Mouse (Mus musculus): ENCODE data around the gene Tfrc.
"Not testable (repeated sequence)": the region's sequence is repeated elsewhere in the genome, so short reads cannot be mapped to it uniquely, and the experiment has no call there.

Tfrc gene

DNA sequence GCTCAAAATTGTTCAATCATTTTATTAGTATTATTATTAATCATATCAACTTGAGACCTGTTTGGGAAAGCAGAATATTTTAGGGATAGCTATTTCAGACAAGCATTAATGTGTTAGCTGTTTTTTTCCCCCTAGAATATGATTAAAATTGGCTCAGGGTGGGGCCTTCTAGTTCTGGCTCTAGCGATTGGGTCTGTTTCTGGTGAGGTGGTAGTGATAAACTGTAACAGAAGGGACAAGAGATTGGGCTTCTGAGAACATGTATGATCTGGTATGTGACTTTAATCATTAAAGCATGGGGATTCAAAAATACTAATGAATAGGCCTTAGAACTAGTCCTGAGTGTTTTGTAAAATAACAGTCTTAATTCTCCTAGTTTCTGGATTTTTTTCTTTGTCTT, 3.3 kb downstream of the Tfrc start:
- DNase-seq (ENCODE audit: low spot score), result no peak

DNA sequence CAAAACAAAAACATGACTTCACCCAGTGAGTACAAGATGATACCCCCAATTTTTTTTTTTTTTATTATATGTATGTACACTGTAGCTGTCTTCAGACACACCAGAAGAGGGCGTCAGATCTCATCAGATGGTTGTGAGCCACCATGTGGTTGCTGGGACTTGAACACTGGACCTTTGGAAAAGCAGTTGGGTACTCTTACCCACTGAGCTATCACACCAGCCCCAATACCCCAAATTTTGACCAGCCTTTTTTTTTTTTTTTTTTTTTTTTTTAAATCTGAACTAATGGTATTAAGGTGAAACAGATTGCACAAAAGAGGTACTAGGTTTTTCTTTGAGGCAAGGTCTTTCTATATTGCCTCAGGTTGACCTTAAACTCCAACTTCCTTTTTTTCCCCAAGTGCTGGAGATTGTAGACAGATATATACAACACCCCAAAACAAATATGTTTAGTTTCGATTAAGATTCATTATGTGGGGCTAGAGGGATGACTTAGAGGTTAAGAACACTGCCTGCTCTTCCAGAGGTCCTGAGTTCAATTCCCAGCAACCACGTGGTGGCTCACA, 4.6 kb downstream of the Tfrc start:
- DNase-seq (ENCODE audit: low spot score), result no peak

DNA sequence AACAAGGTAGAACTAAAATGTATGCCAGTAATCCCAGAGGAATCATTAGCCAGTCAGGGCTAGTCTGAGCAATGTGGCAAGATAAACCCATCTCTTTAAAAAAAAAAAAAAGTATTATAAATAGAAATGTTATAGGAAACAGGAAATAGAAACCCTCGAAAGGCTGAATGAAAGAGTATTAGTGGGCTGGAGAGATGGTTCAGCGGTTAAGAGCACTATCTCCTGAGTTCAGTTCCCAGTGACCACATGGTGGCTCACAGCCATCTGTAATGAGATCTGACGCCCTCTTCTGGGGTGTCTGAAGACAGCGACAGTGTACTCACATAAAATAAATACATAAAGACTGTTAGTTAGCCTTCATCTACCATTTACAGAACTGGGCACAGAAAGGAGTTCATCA, 5.3 kb downstream of the Tfrc start:
- DNase-seq (ENCODE audit: low spot score), result no peak

DNA sequence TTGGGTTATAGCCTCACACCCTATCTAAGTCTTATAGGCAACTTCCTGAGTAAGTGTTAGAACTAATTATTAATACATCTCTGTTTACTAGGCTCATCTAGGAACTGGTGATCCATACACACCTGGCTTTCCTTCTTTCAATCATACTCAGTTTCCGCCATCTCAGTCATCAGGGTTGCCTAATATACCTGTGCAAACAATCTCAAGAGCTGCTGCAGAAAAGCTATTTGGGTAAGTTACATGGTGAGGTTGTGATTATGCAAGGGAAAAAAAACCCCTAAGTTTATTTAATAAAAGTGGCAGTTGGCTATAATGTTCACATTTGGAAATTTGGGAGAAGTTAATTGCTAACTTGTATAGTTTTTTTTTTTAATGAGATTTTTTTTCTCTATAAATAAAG, 10.2 kb downstream of the Tfrc start:
- no peak for DNase-seq (ENCODE audit: low spot score)

DNA sequence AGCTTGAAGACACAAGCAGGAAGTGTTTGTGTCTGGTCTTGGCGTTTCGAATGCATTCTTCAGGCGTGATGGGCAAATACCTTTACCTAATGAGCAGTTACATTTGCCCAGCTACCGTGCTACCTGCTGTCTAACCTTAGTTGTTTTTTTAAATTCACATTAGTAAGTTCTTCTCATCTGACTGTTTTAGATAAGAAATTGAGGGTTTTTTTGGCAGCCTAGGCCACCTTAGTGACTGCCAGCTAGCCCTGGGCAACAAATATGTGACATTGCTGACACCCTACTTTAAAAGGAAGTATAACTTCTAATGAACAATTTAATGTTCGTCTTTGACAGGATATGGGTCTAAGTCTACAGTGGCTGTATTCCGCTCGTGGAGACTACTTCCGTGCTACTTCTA, 19.4 kb downstream of the Tfrc start:
- no peak for DNase-seq (ENCODE audit: low spot score)

DNA sequence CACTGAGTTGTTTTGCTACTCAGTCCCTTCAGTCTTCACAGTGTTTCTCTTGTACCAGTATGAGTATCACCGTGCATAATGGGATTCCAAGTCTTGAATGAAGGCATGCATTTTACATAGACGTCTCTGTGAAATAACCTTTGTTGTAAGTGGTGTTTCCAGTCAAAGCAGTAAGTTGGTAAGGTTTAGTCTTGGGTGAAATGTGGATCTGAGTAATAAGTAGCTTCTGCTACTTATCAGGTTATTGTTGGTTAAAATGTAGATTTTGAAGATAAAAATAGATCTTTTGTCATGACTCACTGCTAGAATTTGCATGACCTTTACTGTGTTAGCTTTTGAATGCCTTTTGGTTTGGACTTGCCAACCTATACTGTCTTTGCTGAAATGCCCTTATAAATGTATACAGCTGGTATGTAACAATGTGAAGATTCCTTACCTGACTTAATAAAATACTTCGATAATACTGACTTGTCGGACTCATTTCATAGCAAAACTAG, 23.7 kb downstream of the Tfrc start:
- DNase-seq (ENCODE audit: low spot score), result no peak

DNA sequence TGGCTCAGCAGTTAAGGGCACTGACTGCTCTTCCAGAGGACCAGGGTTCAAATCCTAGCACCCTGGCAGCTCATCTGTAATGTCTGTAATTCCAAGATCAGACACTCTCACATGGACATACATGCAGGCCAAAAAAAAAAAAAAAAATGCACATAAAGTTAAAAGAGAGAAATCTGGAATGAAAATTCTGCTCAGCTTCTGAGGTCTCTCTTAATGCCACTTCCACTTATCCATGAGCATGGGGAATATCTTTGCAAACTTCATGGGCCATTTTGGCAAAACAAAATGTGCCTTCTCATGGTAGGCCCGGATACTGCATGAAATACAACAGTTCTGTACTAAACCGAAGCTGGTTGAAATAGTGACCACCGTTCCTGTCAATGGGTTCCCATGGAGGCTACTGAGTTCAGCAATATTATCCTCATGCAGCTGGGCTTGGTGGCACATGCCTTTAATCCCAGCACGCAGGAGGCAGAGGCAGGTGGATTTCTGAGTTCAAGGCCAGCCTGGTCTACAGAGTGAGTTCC, 24.8 kb downstream of the Tfrc start:
- no peak for DNase-seq (ENCODE audit: low spot score)

DNA sequence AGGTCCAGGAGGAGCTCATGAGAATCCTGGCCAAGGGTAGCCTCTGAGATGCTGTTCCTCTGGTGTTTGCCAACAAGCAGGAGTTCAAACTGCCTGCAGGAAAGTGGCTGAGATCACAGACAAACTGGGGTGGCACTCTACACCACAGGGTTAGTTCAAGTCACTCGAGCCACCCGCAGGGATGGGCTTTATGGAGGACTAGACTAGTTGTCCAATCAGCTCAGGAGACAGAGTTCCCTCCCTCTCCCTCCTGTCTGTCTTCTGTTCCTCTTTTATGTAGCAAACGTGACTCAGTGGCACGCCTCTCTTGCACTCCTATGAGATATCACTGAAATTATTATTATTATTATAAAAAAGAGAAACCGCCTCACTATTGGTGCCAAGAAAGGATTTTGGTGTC, 25.5 kb downstream of the Tfrc start:
- no peak for DNase-seq (ENCODE audit: low spot score)

DNA sequence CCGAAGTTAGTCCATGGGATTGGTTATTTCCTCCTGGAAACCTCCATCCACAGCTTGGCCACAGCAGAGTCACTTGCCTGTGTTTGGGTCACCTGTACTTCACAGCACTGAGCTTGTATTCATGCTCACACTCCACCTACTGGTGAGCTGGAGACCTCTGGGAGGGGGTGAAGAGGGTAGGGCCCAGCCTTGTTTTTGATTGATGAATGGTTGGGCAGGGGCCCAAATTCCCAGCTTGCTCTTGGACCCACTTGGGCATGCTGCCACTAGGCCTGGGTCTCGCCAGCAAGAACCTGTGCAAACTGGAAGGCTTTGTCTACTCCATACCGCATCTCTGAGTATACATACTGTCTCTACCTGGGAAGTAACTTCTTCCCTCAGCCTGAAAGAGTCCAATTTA, 26.6 kb downstream of the Tfrc start:
- DNase-seq (ENCODE audit: low spot score), result no peak

DNA sequence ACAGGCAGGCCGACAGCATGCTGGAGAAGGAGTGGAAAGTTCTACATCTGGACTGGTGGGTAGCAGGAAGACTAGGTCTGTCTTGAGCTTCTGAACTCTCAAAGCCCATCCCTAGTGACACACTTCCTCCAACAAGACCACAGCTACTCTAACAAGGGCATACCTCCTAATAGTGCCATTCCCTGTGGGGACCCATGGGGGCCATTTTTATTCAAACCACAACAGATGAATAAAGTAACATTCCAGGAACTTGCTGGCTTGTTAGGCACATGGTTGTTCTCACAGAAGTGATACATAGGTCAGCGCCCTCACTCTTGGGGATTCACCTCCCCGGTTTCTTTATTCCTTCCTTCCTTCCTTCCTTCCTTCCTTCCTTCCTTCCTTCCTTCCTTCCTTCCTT, 27.6 kb downstream of the Tfrc start:
- no peak for DNase-seq (ENCODE audit: low spot score)

DNA sequence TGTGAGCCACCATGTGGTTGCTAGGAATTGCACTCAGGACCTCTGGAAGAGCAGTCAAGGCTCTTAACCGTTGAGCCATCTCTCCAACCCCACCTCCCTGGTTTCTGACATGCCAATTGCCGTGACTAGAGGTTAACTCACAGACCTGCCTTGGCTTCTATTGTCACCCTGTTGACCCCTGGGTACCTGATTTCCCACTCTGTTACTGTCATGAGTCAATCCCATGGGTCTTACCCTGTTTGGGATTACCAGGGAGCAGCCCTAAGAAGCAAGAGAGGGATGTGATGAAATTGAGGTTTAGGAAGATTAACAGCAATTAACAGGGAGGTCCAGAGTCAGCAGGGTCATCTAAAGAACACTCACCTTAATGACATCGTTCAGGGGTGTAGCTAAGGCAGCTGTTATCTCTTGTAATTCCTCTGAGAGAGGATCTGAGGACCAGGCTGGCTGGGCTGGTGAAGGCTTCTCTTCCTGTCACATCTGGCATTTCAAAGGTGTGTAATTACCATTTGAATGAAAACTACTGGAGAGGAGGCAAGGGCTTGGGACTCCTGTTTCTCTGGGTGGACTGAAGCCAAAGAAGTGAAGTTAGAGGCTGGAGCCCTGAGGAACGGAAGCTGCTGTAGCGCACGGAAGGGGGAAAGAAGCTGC, 28.3 kb downstream of the Tfrc start:
- DNase-seq (ENCODE audit: low spot score), result no peak

DNA sequence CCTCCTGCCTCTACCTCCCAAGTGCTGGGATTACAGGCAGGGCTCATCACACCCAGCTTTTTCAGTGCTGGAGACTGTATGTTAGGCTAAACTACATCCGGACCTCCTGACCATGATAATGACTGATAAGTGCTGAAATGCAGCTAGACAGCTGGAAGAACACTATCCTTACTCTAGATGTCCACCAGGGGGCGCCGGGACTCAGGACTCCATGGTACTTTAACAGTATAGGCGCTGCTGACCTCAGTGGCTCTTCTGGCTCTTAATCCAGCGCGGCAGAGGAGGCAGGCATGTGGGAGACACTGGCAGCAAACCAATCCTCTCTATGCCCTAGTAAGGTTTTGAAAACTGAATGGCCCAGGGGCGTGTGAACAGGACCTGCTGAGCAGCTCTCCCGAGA, 29.8 kb downstream of the Tfrc start:
- DNase-seq (ENCODE audit: low spot score), result peak; percentile 79

DNA sequence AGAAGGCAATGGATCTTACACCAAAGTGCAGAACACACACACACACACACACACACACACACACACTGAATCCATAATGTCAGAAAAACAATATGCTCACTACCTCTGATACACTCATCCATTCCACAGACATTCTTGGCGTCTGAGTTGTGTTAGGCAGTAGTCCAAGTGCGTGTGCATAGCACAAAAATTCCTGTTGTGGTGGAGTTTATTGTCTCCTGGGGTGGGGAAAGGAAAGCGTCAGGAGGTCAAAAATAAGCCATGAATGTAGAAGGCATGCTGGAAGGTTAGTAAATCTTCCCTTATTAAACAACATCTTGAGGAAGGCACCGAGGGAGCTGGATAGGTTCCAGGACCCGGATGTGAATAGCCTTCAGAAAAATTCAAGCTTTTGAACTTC, 31.4 kb downstream of the Tfrc start:
- no peak for DNase-seq (ENCODE audit: low spot score)

DNA sequence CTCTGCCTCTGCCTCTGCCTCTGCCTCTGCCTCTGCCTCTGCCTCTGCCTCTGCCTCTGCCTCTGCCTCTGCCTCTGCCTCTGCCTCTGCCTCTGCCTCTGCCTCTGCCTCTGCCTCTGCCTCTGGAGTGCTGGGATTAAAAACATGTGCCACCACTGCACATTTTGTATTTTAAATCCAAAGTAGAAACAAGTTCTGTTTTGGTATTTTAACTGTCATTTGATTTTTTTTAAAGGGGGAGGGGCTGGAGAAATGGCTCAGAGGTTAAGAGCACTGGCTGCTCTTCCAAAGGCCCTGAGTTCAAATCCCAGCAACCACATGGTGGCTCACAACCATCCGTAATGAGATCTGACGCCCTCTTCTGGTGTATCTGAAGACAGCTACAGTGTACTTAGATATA, 32.0 kb downstream of the Tfrc start:
- DNase-seq (ENCODE audit: low spot score), result not testable (repeated sequence)

DNA sequence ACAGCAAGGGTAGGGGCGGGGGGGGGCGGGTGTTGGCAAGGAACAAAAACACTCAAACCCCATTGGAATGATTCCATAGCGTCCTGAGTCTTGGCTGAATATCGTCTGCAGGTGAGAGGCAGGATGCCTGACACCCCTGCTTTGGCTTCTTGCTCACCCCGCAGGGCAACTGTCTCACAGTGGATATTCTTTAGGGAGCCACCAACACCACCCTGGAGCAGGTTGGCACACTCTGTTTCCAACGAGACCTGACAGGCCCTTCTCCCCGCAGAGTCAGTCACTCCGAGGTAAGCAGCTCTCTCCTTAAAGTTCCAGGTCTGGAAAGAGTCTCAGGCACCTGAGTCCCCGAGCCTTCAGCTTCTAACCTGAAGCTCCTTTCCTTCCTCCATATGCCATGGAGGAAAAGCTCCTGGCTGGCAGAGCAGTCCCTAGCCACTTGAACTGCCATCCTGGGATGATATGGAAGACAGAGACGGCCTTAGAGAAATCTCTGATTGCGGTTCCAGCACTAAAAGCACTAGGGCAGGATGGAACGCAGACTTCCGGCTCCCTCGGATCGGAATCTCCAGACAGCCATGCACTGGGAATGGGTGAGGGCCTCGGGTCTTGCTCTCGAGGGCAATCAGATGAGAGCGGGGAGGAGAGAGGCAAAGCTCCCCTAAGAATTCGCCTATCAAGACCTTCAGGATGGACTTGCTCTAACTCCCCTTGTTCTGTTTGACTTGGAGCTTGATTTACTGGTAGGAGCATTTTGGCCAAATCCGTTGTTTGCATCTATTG, 32.9 kb downstream of the Tfrc start:
- DNase-seq (ENCODE audit: low spot score), result no peak

DNA sequence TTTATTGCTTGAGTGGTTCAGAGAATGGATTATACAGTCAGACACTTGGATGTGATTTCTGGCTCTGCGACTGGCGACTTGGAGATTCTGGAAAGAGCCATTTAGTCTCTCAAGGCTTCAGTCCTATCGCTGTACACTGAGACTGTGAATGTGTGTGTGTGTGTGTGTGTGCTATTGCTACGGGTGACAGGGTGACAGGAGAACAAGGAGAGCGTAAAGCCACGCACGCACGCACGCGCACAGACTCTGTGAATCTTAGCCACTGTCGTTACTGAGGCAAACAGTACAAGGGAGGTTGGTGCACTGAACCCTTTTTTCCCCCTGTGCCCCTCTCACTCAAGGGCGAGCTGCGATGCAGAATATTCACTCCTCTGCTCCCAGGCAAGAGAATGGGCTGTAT, 33.6 kb downstream of the Tfrc start:
- DNase-seq (ENCODE audit: low spot score), result no peak

DNA sequence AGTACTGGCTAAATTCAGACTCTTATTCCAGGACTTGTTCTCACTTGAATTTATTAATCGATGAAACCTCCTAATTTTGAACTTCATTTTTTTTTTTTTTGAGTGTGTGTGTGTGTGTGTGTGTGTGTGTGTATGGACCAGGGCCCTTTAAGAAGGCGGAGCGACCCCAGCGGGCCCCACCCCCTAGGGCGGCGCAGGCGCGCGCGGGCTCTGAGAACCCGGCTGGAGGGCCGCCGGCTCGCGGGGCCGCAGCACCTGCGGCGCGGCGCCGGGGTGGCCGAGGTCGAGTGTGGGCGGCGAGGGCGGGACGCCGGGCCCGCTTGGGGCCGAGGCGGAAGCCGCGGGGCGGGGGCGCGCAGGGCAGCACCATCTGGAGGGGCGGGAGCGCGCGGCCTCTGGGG, 34.9 kb downstream of the Tfrc start, which contains the start of gene Tnk2:
TSS of gene Tnk2 (plus strand) at position 214 of the 401 bp plus-strand sequence.
- DNase-seq (ENCODE audit: low spot score), result peak; percentile 58

DNA sequence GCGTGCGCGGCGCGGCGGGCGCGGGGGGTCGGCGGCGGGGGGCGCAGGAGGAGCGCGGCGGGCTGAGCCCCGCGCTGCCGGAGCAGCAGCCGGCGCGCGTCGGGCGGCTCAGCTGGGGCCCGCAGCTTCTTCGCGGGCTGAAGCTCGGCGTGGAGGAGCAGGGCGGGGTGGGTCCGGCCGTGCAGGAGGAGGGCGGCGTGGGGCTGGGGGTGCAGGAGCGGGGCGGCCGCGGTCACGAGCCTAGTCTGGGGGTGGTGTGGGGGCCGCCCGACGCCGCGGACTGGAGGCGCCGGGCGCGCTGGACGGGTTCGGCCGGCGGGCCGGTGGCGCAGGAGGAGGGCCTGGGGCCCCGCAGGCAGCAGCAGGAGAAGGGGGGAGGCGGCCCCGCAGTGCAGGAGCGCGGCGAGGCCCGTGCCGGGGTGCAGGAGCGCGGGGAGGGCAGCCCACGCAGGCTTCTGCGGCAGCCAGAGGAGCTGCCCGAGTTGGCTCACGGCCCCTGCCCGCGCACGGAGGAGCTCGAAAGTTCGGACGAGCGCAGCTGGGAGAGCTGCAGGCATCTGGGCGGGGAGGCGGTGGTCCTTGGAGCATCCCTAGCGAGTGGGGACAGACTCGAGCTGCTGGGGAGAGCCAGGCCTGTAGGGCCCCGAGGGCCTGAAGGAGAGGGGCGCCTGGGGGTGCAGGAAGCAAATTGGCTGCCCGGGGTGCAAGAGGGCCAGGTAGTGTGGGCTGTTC, 35.5 kb downstream of the Tfrc start:
- no peak for DNase-seq (ENCODE audit: low spot score)

DNA sequence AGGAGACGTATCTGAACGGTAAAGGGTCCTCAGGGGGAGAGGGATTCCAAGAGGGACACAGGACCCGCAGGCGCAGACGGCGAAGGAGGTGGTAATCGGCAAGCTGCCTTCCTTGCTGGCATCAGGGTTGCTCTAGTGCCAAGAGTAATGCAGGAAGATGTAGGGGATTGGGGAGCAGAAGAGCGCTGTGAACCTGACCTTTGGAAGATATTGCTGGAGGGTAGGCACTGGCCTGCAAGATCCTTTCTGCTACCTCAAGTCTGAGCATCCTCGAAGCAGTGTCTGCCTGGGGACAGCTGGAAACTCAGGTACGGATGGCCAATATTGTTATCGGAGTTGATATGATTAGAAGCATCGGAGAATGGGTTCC, 36.1 kb downstream of the Tfrc start:
- DNase-seq (ENCODE audit: low spot score), result no peak

DNA sequence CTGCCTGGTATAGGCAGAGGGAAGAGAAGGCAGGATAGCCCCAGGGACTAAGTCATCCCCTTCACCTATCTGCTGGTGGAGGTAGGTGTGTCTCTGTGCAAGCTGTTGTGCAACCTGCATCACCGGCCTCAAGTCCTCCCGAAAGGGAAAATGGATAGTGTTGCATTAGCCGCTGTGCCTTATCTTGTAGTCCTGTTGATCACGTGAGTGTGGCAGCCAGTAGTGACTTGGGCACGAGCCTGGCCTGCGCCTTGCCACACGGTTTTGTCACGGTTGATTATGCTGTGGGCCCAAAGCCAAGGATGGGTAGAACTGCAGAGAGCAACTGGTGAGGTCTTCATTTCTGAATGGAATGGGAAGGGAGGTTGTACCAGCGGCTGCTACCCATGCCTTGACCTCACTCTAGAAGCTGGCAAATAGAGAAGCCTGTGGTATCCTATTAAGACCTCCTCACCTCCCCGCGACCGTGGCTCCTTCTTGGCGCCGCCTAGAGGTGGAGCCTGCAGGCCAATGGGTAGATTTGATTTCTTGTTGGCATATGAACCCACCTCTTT, 36.7 kb downstream of the Tfrc start:
- no peak for DNase-seq (ENCODE audit: low spot score)

DNA sequence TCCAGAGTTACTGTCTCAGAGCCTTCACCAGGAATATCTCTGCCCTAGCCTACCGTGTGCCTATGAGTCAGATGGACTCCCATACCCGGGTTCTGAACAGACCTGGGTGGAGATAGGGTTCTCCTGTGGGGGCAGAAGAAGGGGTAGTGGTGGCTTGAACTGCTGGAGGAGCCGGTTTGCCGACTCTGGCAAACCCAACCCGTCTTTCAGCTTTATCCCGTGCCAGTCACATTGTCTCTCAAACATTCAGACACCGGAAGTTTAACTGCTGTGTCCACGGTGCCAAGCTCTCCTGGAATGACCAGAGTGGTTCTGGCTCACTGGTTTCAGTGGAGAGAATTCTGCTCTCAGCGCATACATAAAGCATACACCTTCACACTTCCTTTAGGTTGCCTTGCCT, 37.3 kb downstream of the Tfrc start:
- DNase-seq (ENCODE audit: low spot score), result no peak

DNA sequence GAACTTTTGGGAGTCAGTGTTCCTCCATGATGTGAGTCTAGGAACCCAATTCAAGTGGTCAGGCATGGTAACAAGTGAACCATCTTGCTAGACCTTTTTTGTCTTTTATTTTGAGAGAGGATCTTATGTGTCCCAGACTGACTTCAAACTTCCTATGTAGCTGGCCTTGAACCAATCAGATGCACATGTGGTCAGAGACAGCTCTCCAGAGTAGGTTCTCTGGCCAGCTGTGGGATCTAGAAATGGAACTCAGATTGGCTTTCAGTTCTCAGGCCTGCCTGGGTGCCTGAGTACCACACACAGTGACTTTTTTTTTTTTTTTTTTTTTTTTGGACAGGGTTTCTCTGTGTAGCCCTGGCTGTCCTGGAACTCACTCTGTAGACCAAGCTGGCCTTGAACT, 39.0 kb downstream of the Tfrc start:
- no peak for DNase-seq (ENCODE audit: low spot score)

All from layer of hippocampus, adult 9-10 months (tissue).